Mouse (Mus musculus) megakaryocyte, adult 5-6 weeks (primary cell): ENCODE measurements around the gene Ccdc88c. TPM values are rescaled to one million over a fixed set of nuclear protein-coding genes. Genes with fewer than 3 reads are reported as not detected.

ENCODE experiments used
- ATAC-seq: 2 replicates; pipeline ENCODE4 v1.8.0; 2016; ENCODE audit warnings: mild to moderate bottlenecking, inconsistent platforms; ENCODE audit not compliant: poor library complexity, severe bottlenecking
- total RNA-seq, 2 experiments: library from RNA; stranded (forward) in 1 of 2; stranded (reverse) in 1 of 2; fragments of 153-499, 151-499 nt in 1 of 2; fragments of 221-1000, 200-1000 nt in 1 of 2; gene quantifications; 2 replicates each; pipeline versions ENCODE4 v1.2.3 to v1.2.4; 2015 to 2017

The Ccdc88c gene
- total RNA-seq (2015) (71.2 and 71.7 TPM in 2 replicates), total RNA-seq (2017) (195 and 212 TPM in 2 replicates)

- ATAC-seq = peak; percentile 79
Observed at GRCm38 (mm10) chr12:101028954-101029731, at the start of gene Ccdc88c. Ccdc88c (minus strand) TSS chr12:101029056.

- no peak for ATAC-seq
Observed at GRCm38 (mm10) chr12:101077955-101078354, 49.1 kb upstream of the Ccdc88c start.

GRCm38 (mm10) chr12:101075433-101075832 is 46.6 kb upstream of the Ccdc88c start:
- ATAC-seq = no peak

- no peak for ATAC-seq
Observed at GRCm38 (mm10) chr12:101074821-101075429, 46.1 kb upstream of the Ccdc88c start.

- ATAC-seq = no peak
Observed at GRCm38 (mm10) chr12:101069813-101070212, 41.0 kb upstream of the Ccdc88c start.

DNA sequence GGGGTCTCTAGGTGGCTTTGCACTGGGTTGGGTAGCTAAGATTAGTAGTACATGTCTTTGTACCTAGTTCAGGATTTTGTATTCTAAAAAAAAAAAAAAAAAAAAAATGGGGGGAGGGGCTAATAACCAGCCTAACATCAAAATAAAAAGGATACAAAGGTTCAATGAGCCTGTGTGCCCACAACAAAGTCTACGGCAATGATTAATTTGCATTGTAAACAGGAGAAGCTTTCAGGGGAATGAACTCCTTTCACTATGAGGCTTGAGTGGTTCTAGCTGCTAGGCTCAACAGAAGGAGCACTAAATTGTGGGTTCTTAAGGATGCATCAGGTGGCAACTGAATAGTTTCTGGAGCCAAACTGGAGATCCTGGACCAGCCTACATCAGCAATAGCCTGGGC is 37.5 kb upstream of the Ccdc88c start:
- ATAC-seq = no peak

DNA sequence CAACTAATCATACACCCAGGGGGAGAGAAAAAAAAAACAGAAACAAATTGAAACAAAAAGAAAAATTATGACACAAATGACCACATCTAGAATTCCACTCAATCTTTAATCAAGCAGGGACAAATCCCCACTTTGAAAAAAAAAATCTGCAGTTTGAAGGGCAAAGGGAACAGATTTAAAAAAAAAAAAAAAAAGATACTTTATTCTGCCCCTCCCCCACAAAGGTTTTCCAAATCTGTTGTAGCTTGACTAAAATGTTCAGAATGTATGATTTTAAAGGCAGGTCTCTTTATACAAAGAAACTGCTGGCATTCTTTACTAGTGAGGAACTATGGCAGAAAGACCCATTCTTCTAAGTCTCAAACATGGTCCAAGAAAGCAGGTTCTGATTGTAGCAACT is 11.1 kb upstream of the Ccdc88c start:
- no peak for ATAC-seq

GRCm38 (mm10) chr12:101028247-101028953 is 456 bp downstream of the Ccdc88c start:
- ATAC-seq = no peak

GRCm38 (mm10) chr12:101027451-101028246 is 1.2 kb downstream of the Ccdc88c start:
- no peak for ATAC-seq

DNA sequence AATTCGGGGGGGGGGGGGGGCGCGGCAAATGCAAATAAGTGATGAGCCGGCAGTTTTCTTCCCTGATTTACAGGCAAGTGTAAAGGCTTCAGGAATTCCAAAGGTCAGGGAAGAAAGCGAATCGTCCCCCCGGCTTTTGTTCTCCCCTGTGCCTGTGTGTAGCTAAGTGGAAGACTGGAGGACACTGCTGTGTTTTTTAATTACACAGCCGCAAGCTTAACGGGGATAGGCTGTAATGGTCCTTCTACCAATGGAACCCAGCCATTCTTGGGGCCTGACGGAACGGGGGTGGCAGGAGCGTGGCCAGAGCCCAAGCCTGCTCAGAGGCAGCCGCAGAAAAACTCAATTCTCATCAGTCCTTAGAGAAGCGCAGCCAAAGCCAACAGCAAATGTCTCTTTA is 1.9 kb downstream of the Ccdc88c start:
- no peak for ATAC-seq

GRCm38 (mm10) chr12:101026518-101026917 is 2.3 kb downstream of the Ccdc88c start:
- no peak for ATAC-seq

- ATAC-seq = no peak
Observed at GRCm38 (mm10) chr12:101026025-101026424, 2.8 kb downstream of the Ccdc88c start.

GRCm38 (mm10) chr12:101025379-101025778 is 3.5 kb downstream of the Ccdc88c start:
- peak; percentile 20 for ATAC-seq

- ATAC-seq = no peak
Observed at GRCm38 (mm10) chr12:101024824-101025223, 4.0 kb downstream of the Ccdc88c start.

DNA sequence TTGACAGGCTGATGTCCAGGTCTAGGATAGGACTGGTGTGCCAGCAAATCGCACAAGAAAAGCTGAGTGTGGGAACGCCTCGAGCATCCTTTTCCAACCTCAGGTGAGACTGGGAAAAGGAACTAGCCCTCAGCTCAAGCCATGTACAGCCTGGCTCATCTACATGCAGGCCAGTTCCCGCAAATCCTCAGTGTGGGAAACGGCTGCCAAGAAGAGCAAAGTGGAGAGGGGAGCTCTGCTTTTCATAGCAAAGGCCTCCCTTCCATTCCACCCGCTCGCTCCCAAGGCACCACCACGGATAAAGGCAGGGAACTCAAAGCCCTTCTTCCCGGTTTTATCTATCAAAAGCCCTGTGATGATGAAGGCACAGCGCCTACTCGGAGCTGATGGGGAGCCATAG is 5.7 kb downstream of the Ccdc88c start:
- no peak for ATAC-seq

DNA sequence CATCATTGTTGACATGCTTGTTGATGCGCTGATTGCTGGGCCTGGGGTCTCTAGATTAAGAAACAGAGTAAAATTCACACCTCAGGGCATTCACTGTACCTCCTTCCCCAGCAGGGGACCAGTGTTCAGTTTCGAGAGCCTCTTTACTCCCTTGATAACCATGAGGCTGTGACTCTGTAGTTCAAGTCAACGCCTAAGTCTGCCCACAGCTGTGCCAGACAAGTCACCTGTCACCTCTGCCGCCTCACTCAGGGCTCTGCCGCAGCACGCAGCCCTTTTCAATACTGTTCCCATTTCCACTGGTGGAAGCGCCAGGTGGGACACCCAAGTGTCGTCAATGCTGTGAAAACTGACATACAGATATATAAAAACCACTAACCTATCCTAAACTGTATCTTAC is 6.5 kb downstream of the Ccdc88c start:
- no peak for ATAC-seq

DNA sequence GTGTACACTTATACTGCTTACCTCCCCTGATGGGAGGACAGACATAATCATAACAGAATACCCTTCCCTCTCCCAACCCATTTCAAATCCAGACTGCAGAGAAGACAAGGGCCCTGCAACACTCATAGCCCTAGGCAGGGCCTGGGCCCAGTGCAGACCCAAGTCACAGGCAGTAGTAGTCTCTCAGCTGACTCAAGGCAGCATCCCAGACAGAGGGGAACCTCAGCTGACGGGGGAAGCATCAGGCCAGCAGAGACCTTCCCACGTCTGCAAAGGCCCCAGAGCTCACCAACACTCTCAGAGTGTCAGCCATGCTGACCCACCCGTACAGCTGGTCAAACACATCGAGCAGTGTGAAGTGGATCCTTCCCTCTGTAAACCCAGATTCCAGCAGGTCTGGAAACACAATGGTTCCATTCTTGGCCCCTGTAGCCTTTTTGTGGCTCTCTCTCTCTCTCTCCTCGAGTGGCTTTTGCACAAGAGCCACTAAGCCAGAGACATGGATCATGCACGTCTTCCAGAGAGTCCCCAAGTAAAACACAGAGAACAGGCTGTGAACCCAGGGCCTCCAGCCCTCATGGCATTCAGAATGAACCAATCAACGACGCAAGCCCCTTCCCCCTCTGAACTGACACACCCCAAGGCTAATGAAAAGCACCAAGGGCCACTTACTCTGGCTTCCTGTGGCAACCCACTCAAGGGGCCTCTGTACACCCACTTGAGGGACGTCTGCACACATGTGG is 7.2 kb downstream of the Ccdc88c start:
- no peak for ATAC-seq

GRCm38 (mm10) chr12:101020210-101021015 is 8.4 kb downstream of the Ccdc88c start:
- ATAC-seq = no peak

DNA sequence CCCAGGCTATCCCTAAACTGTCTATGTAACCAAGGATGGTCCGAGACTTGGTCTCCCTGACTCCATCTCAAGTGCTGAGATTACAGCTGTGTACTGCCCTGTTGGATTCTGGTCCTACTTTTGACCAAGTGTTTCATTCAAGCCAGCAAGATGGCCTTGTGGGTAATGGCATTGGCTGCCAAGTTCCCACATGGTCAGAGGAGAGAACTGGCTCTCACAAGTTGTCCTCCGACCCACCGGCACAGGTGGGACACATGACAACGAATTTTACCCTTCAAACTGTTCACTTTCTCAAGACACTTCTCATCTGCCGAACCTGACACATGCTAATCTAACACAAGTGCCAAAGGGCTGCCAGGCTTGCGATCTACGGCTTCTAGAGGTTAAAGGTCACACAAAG is 9.4 kb downstream of the Ccdc88c start:
- no peak for ATAC-seq
